Mouse (Mus musculus) C3H10T1/2 (cell line): ENCODE results near the gene Tmub1. TPM values are rescaled to one million over a fixed set of nuclear protein-coding genes. Genes with fewer than 3 reads are reported as not detected.

Experiments
- polyA plus RNA-seq, 2 experiments: library from polyadenylated mRNA; unstranded; fragments of >200 nt; fragmentation: generic; extraction: Trizol; gene quantifications; one replicate each; pipeline ENCODE4 v1.2.1; 2012; ENCODE audit warnings: missing spikeins in 2 of 2

Gene Tmub1
- 10 to 100 TPM; 15.6 to 24.7 TPM for polyA plus RNA-seq

GRCm38 (mm10) chr5:24447624-24448298 lies at the start of gene Tmub1:
Tmub1 (minus strand) TSS chr5:24447854.

GRCm38 (mm10) chr5:24452030-24452690 lies 4.5 kb upstream of the Tmub1 start, which contains the start of gene Agap3:
Agap3 (plus strand) TSS chr5:24452177.

GRCm38 (mm10) chr5:24444746-24445427 lies 2.8 kb downstream of the Tmub1 start, which contains the start of gene Fastk:
Fastk (minus strand) TSS chr5:24445287.

GRCm38 (mm10) chr5:24423129-24424003 lies 24.3 kb downstream of the Tmub1 start, which contains the start of the genes Cdk5 and Slc4a2:
Cdk5 (minus strand) TSS chr5:24423530.
Slc4a2 (plus strand) TSS chr5:24423837.

GRCm38 (mm10) chr5:24413042-24413693 lies 34.5 kb downstream of the Tmub1 start, which contains the start of gene Asic3:
Asic3 (plus strand) TSS chr5:24413392.

Other genes starting within 250 kb of the Tmub1 start
- 1 to 10 TPM in 1 of 2 experiments, under 1 TPM in 1; 0.64 to 1.5 TPM for gene Kcnh2, start 96.2 kb downstream of the Tmub1 start, polyA plus RNA-seq
- under 1 TPM; 0.12 to 0.16 TPM for gene Nos3, start 83.0 kb downstream of the Tmub1 start, polyA plus RNA-seq
- under 1 TPM; 0.05 to 0.07 TPM for gene Atg9b, start 55.7 kb downstream of the Tmub1 start, polyA plus RNA-seq
- gene Abcb8, start 54.2 kb downstream of the Tmub1 start, polyA plus RNA-seq: 10 to 100 TPM; 37.0 to 55.6 TPM
- under 1 TPM; 0.05 to 0.72 TPM for gene Asic3, start 34.5 kb downstream of the Tmub1 start, polyA plus RNA-seq
- 10 to 100 TPM; 35.5 to 47.7 TPM for gene Cdk5, start 24.3 kb downstream of the Tmub1 start, polyA plus RNA-seq
- 10 to 100 TPM; 42.0 to 81.7 TPM for gene Slc4a2, start 24.0 kb downstream of the Tmub1 start, polyA plus RNA-seq
- gene Fastk, start 2.6 kb downstream of the Tmub1 start, polyA plus RNA-seq: 10 to 100 TPM; 71.2 to 86.2 TPM
- gene Agap3, start 4.3 kb upstream of the Tmub1 start, polyA plus RNA-seq: 10 to 100 TPM; 87.5 to 91.0 TPM
- under 1 TPM; 0.01 to 0.08 TPM for gene Gbx1, start 79.3 kb upstream of the Tmub1 start, polyA plus RNA-seq
- gene Asb10, start 93.1 kb upstream of the Tmub1 start, polyA plus RNA-seq: under 1 TPM in 1 of 2 experiments, not detected in 1; 0.12 TPM
- under 1 TPM in 1 of 2 experiments, not detected in 1; 0.02 TPM for gene 4931409K22Rik, start 109.0 kb upstream of the Tmub1 start, polyA plus RNA-seq
- gene Abcf2, start 129.6 kb upstream of the Tmub1 start, polyA plus RNA-seq: 10 to 100 TPM; 45.7 to 72.5 TPM
- 10 to 100 TPM; 13.6 to 31.3 TPM for gene Chpf2, start 138.9 kb upstream of the Tmub1 start, polyA plus RNA-seq
- 100 to 1,000 TPM in 1 of 2 experiments, 10 to 100 TPM in 1; 45.0 to 101 TPM for gene Smarcd3, start 176.6 kb upstream of the Tmub1 start, polyA plus RNA-seq
- 10 to 100 TPM in 1 of 2 experiments, 1 to 10 TPM in 1; 6.4 to 56.8 TPM for gene Nub1, start 237.7 kb upstream of the Tmub1 start, polyA plus RNA-seq